Mouse (Mus musculus) stomach, postnatal 0 days (tissue): ENCODE measurements around the gene Rft1. TPM values are rescaled to one million over a fixed set of nuclear protein-coding genes. Genes with fewer than 3 reads are reported as not detected.

Experiments used
- ATAC-seq: fragments of 200-750 bp; cut with Nextera tagmentation; 2 replicates; pipeline ENCODE4 v1.8.0; 2017; ENCODE audit not compliant: low FRiP score, low TSS enrichment
- DNase-seq: peaks from one replicate; pipeline ENCODE4 v3.0.0-alpha.2; 2016; ENCODE audit warnings: low spot score
- H3K27ac ChIP-seq: fragments of 300-500 bp; sonication (generic); replicated peaks from 2 replicates; pipeline ENCODE4 v1.5.1; 2014; ENCODE audit warnings: mild to moderate bottlenecking, control low read depth
- H3K27me3 ChIP-seq: fragments of 300-500 bp; sonication (generic); 2 replicates; pipeline ENCODE4 v1.6.1; 2014; ENCODE audit warnings: low read length; ENCODE audit not compliant: control insufficient read depth, insufficient read depth
- H3K36me3 ChIP-seq: fragments of 300-500 bp; sonication (generic); 2 replicates; pipeline ENCODE4 v1.6.1; 2014; ENCODE audit warnings: low read length, mixed read lengths; ENCODE audit not compliant: control insufficient read depth, insufficient read depth
- H3K4me1 ChIP-seq: fragments of 300-500 bp; sonication (generic); replicated peaks from 2 replicates; pipeline ENCODE4 v1.6.1; 2014; ENCODE audit warnings: antibody characterized with exemption; ENCODE audit not compliant: control insufficient read depth, insufficient read depth
- H3K4me2 ChIP-seq: fragments of 300-500 bp; sonication (generic); replicated peaks from 2 replicates; pipeline ENCODE4 v1.6.1; 2014; ENCODE audit warnings: low read depth, mild to moderate bottlenecking, control low read depth, moderate library complexity
- H3K4me3 ChIP-seq: fragments of 300-500 bp; sonication (generic); 2 replicates; pipeline ENCODE4 v1.5.1; 2014; ENCODE audit warnings: low read depth, low read length, control low read depth
- H3K9ac ChIP-seq: fragments of 300-500 bp; sonication (generic); 2 replicates; pipeline ENCODE4 v1.6.1; 2014; ENCODE audit warnings: mild to moderate bottlenecking, low read length, control low read depth, mixed read lengths
- H3K9me3 ChIP-seq: fragments of 300-500 bp; sonication (generic); 2 replicates; pipeline ENCODE4 v1.6.1; 2016; ENCODE audit warnings: low read length; ENCODE audit not compliant: control insufficient read depth
- CTCF ChIP-seq: IDR thresholded peaks from 2 replicates; pipeline ENCODE4 v1.5.1; 2016; ENCODE audit warnings: antibody characterized with exemption, low read depth, mild to moderate bottlenecking, moderate library complexity
- EP300 ChIP-seq: optimal IDR thresholded peaks from 2 replicates; pipeline ENCODE3; 2016; ENCODE audit warnings: antibody characterized with exemption
- WGBS: fragments of 180-500 bp; shearing (Covaris S2); extraction: QIAGEN DNeasy Blood & Tissue Kit; methylation state at CpG from one replicate; pipeline ENCODE4 v1.1.7; 2014; 5-methylcytosine and 5-hydroxymethylcytosine counted together
- polyA plus RNA-seq: library from polyadenylated mRNA; unstranded; fragments of >200 nt; fragmentation: Nextera tagmentation; extraction: Ambion mirVana; gene quantifications from 2 replicates; pipeline ENCODE4 v1.2.1, GENCODE M21; 2015

The Rft1 gene
- polyA plus RNA-seq, 1 experiment from 2014 or later = 12.3 TPM

- Histone ChIP-seq H3K36me3 (no peaks in the 10 kb centered on the region), H3K4me3 (no peak overlapping the region), H3K27me3 (no peaks in the 10 kb centered on the region), H3K9ac (no peak overlapping the region), H3K27ac (no peak overlapping the region), H3K4me2 (no peak overlapping the region), H3K9me3 (no peaks in the 10 kb centered on the region), H3K4me1 (no peaks in the 10 kb centered on the region)
- no peak for DNase-seq
- ATAC-seq = no peak
- TF ChIP-seq EP300 (no peak), CTCF (no peak)
- WGBS = 52% methylated on average over 5 of the region's 5 CpGs
Observed at GRCm38 (mm10) chr14:30702512-30702911, 48.4 kb downstream of the Rft1 start.

- ATAC-seq = no peak
- no peak overlapping the region for H3K4me2 ChIP-seq
- no peak for TF ChIP-seq EP300
- TF ChIP-seq CTCF = no peak
Observed at GRCm38 (mm10) chr14:30703079-30703478, 48.9 kb downstream of the Rft1 start.

GRCm38 (mm10) chr14:30704098-30704855, 50.1 kb downstream of the Rft1 start:
- ATAC-seq (no peak), DNase-seq (no peak)
- H3K9me3 ChIP-seq = no peaks in the 10 kb centered on the region
- H3K4me3 ChIP-seq = no peak overlapping the region
- H3K36me3 ChIP-seq = no peaks in the 10 kb centered on the region
- no peak overlapping the region for H3K27ac ChIP-seq
- TF ChIP-seq EP300 (no peak), CTCF (no peak)
- WGBS = 63% methylated on average over 8 of the region's 8 CpGs
- no peak overlapping the region for H3K4me2 ChIP-seq
- H3K9ac ChIP-seq = no peak overlapping the region
- no peaks in the 10 kb centered on the region for H3K4me1 ChIP-seq
- no peaks in the 10 kb centered on the region for H3K27me3 ChIP-seq

More at GRCm38 (mm10) chr14:30703079-30703478, 48.9 kb downstream of the Rft1 start:
- no peaks in the 10 kb centered on the region for H3K9me3 ChIP-seq
- H3K36me3 ChIP-seq = no peaks in the 10 kb centered on the region
- WGBS = 73% methylated on average over 5 of the region's 5 CpGs
- H3K4me3 ChIP-seq = no peak overlapping the region
- H3K4me1 ChIP-seq = no peaks in the 10 kb centered on the region
- H3K27me3 ChIP-seq = no peaks in the 10 kb centered on the region
- DNase-seq = no peak
- no peak overlapping the region for H3K9ac ChIP-seq
- H3K27ac ChIP-seq = no peak overlapping the region

GRCm38 (mm10) chr14:30711892-30712291, 57.7 kb downstream of the Rft1 start:
- WGBS = 93% methylated on average over 2 of the region's 2 CpGs
- no peak overlapping the region for H3K27ac ChIP-seq
- no peaks in the 10 kb centered on the region for H3K4me1 ChIP-seq
- no peak for DNase-seq
- no peak overlapping the region for H3K4me3 ChIP-seq
- no peaks in the 10 kb centered on the region for H3K27me3 ChIP-seq
- H3K9me3 ChIP-seq = no peaks in the 10 kb centered on the region
- TF ChIP-seq EP300 (no peak), CTCF (no peak)
- no peaks in the 10 kb centered on the region for H3K36me3 ChIP-seq
- H3K9ac ChIP-seq = no peak overlapping the region
- ATAC-seq = no peak
- no peak overlapping the region for H3K4me2 ChIP-seq

GRCm38 (mm10) chr14:30713769-30714168, 59.6 kb downstream of the Rft1 start:
- Histone ChIP-seq H3K9me3 (no peaks in the 10 kb centered on the region), H3K27ac (no peak overlapping the region), H3K4me2 (no peak overlapping the region), H3K9ac (no peak overlapping the region), H3K27me3 (no peaks in the 10 kb centered on the region), H3K4me1 (no peaks in the 10 kb centered on the region), H3K36me3 (no peaks in the 10 kb centered on the region), H3K4me3 (no peak overlapping the region)
- TF ChIP-seq CTCF = no peak
- no peak for TF ChIP-seq EP300
- ATAC-seq (no peak), DNase-seq (no peak)
- 81% methylated on average over 1 of the region's 1 CpGs for WGBS

GRCm38 (mm10) chr14:30714799-30715617, 60.8 kb downstream of the Rft1 start, which contains the start of gene Sfmbt1:
Sfmbt1 (plus strand) TSS chr14:30714849.
- Histone ChIP-seq H3K4me1 (no peaks in the 10 kb centered on the region), H3K27me3 (no peaks in the 10 kb centered on the region), H3K9me3 (no peaks in the 10 kb centered on the region), H3K36me3 (no peaks in the 10 kb centered on the region), H3K4me2 (peak within 1 kb of the TSS; percentile 79), H3K4me3 (peak within 1 kb of the TSS; percentile 91), H3K27ac (peak within 1 kb of the TSS; percentile 91), H3K9ac (peak within 1 kb of the TSS; percentile 87)
- ATAC-seq = peak; percentile 62
- no peak for DNase-seq
- no peak for TF ChIP-seq EP300
- TF ChIP-seq CTCF = peak; percentile 4; the same call in 1 of the 2 replicates
- WGBS = 2% methylated on average over 76 of the region's 87 CpGs
